Mouse (Mus musculus): Measurements from ENCODE around the gene Prrg3. TPM values are rescaled to one million over a fixed set of nuclear protein-coding genes. Genes with fewer than 3 reads are reported as not detected.

The Prrg3 gene
- polyA plus RNA-seq, 1 experiment from 2014 or later, result 9.6 TPM

GRCm38 (mm10) chrX:72009930-72010329, 47.5 kb downstream of the Prrg3 start:
- ATAC-seq (ENCODE audit: insufficient number of reproducible peaks, insufficient read depth, low FRiP score, low read depth), result no peak
- no peaks in the 10 kb centered on the region for H3K36me3 ChIP-seq (ENCODE audit: control insufficient read depth, insufficient read depth, low read length)
- H3K27ac ChIP-seq (replicated peaks in 1 of 2; ENCODE audit: control insufficient read depth in 1 of 2, insufficient read depth in 1 of 2, low read depth in 2 of 2, low read length in 2 of 2), result no peak overlapping the region
- H3K4me3 ChIP-seq (ENCODE audit: control insufficient read depth in 1 of 2, insufficient read depth in 1 of 2, low read depth in 1 of 2, low read length in 2 of 2), result no peak overlapping the region
- H3K9me3 ChIP-seq (ENCODE audit: control insufficient read depth, low read length), result no peaks in the 10 kb centered on the region
- no peaks in the 10 kb centered on the region for H3K4me1 ChIP-seq (ENCODE audit: control insufficient read depth in 2 of 2, insufficient read depth in 2 of 2, low read length in 2 of 2)
- H3K27me3 ChIP-seq (ENCODE audit: control insufficient read depth, insufficient read depth, low read length), result no peaks in the 10 kb centered on the region
- no peak overlapping the region for H3K9ac ChIP-seq (ENCODE audit: low read length)
- H3K4me2 ChIP-seq (ENCODE audit: low read length), result no peak overlapping the region

DNA sequence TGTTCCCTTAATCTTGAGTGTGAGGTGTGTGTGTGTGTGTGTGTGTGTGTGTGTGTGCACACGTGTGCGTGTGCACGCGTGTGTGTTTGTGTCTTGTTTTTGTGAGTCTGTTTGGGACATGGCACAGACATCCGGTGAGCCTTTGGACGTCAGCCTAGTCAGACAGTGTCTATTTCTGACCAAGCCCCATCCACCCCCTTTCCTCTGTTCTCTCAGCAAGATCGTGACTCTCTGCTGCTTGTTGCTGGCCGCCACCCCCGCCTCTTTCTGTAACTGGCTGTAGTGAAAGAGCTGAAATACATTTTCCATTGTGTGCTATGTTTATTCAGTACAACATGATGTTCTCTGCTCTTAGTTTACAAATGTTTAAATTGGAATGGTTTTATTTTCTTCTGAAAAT, 49.8 kb downstream of the Prrg3 start:
- Histone ChIP-seq H3K9ac (ENCODE audit: low read length) (no peak overlapping the region), H3K4me3 (ENCODE audit: control insufficient read depth in 1 of 2, insufficient read depth in 1 of 2, low read depth in 1 of 2, low read length in 2 of 2) (no peak overlapping the region), H3K4me1 (ENCODE audit: control insufficient read depth in 2 of 2, insufficient read depth in 2 of 2, low read length in 2 of 2) (no peaks in the 10 kb centered on the region), H3K4me2 (ENCODE audit: low read length) (no peak overlapping the region), H3K27ac (replicated peaks in 1 of 2; ENCODE audit: control insufficient read depth in 1 of 2, insufficient read depth in 1 of 2, low read depth in 2 of 2, low read length in 2 of 2) (0 out of 4 replicates have a peak overlapping the region, but pooled peaks of 1 of the 2 experiments have one; percentile 26), H3K27me3 (ENCODE audit: control insufficient read depth, insufficient read depth, low read length) (no peaks in the 10 kb centered on the region), H3K36me3 (ENCODE audit: control insufficient read depth, insufficient read depth, low read length) (no peaks in the 10 kb centered on the region), H3K9me3 (ENCODE audit: control insufficient read depth, low read length) (no peaks in the 10 kb centered on the region)
- peak; percentile 43; the same call in 1 of the 2 replicates for ATAC-seq (ENCODE audit: insufficient number of reproducible peaks, insufficient read depth, low FRiP score, low read depth)
- WGBS, result 43% methylated on average over 9 of the region's 9 CpGs

- Histone ChIP-seq H3K9me3 (ENCODE audit: control insufficient read depth, low read length) (no peaks in the 10 kb centered on the region), H3K36me3 (ENCODE audit: control insufficient read depth, insufficient read depth, low read length) (no peaks in the 10 kb centered on the region), H3K4me2 (ENCODE audit: low read length) (no peak overlapping the region), H3K9ac (ENCODE audit: low read length) (no peak overlapping the region), H3K27ac (replicated peaks in 1 of 2; ENCODE audit: control insufficient read depth in 1 of 2, insufficient read depth in 1 of 2, low read depth in 2 of 2, low read length in 2 of 2) (no peak overlapping the region; a peak in 1 of 4 replicates), H3K27me3 (ENCODE audit: control insufficient read depth, insufficient read depth, low read length) (no peaks in the 10 kb centered on the region), H3K4me3 (ENCODE audit: control insufficient read depth in 1 of 2, insufficient read depth in 1 of 2, low read depth in 1 of 2, low read length in 2 of 2) (no peak overlapping the region), H3K4me1 (ENCODE audit: control insufficient read depth in 2 of 2, insufficient read depth in 2 of 2, low read length in 2 of 2) (no peaks in the 10 kb centered on the region)
- ATAC-seq (ENCODE audit: insufficient number of reproducible peaks, insufficient read depth, low FRiP score, low read depth), result no peak
- 35% methylated on average over 3 of the region's 3 CpGs for WGBS
Measured at GRCm38 (mm10) chrX:72012804-72013203, 50.4 kb downstream of the Prrg3 start.

DNA sequence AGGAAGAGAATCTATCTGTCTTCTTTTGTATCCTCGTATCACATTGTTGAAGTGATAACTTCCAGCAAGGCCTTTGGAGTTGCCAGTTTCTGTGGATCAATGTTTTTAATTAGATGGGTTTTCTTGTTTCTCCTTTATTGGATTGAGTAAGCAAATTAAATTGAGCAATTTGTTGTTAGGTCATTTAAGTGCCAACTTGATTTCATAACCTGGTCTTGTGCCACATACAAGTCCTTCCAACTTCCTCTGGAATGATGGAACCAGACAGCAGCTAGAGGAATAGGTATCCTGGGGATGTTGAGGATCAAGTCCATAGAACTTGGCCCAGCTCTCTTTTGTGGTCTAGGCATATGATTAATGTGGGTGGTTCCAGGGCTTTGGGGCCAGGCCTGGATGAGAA, 59.8 kb downstream of the Prrg3 start:
- Histone ChIP-seq H3K9me3 (ENCODE audit: control insufficient read depth, low read length) (no peaks in the 10 kb centered on the region), H3K27me3 (ENCODE audit: control insufficient read depth, insufficient read depth, low read length) (no peaks in the 10 kb centered on the region), H3K4me1 (ENCODE audit: control insufficient read depth in 2 of 2, insufficient read depth in 2 of 2, low read length in 2 of 2) (no peaks in the 10 kb centered on the region), H3K27ac (replicated peaks in 1 of 2; ENCODE audit: control insufficient read depth in 1 of 2, insufficient read depth in 1 of 2, low read depth in 2 of 2, low read length in 2 of 2) (no peak overlapping the region), H3K9ac (ENCODE audit: low read length) (no peak overlapping the region), H3K4me2 (ENCODE audit: low read length) (no peak overlapping the region), H3K36me3 (ENCODE audit: control insufficient read depth, insufficient read depth, low read length) (no peaks in the 10 kb centered on the region), H3K4me3 (ENCODE audit: control insufficient read depth in 1 of 2, insufficient read depth in 1 of 2, low read depth in 1 of 2, low read length in 2 of 2) (no peak overlapping the region)
- WGBS, result 83% methylated on average over 1 of the region's 1 CpGs
- ATAC-seq (ENCODE audit: insufficient number of reproducible peaks, insufficient read depth, low FRiP score, low read depth), result no peak

Other genes with a start within 250 kb of the Prrg3 start
- gene Vma21, start 146.7 kb upstream of the Prrg3 start, polyA plus RNA-seq (2014; fragmentation: Nextera tagmentation; extraction: Ambion mirVana), result 39.5 and 44.0 TPM in 2 replicates
- not detected in 2 replicates for gene Gm1141, start 41.6 kb upstream of the Prrg3 start, polyA plus RNA-seq (2014; fragmentation: Nextera tagmentation; extraction: Ambion mirVana)
- not detected in 2 replicates for gene Fate1, start 10.4 kb downstream of the Prrg3 start, polyA plus RNA-seq (2014; fragmentation: Nextera tagmentation; extraction: Ambion mirVana)
- 0.23 TPM in 1 of 2 replicates, not detected in the other for gene Cnga2, start 29.2 kb downstream of the Prrg3 start, polyA plus RNA-seq (2014; fragmentation: Nextera tagmentation; extraction: Ambion mirVana)